Mouse (Mus musculus) C2C12 (cell line): ENCODE results near the gene Zfp697.
"Not testable (repeated sequence)": the region's sequence is repeated elsewhere in the genome, so short reads cannot be mapped to it uniquely, and the experiment has no call there.

Source experiments
- CEBPB ChIP-seq: IDR thresholded peaks from one replicate; pipeline ENCODE4 v1.6.1; 2011; ENCODE audit warnings: low read depth, mild to moderate bottlenecking, control low read depth, moderate library complexity
- CTCF ChIP-seq: IDR thresholded peaks from one replicate; pipeline ENCODE4 v1.5.1; 2011; ENCODE audit not compliant: control insufficient read depth, insufficient read depth, insufficient read length

- not testable (repeated sequence) for TF ChIP-seq CEBPB, CTCF
Observed at GRCm38 (mm10) chr3:98550215-98550614, 168.0 kb downstream of the Zfp697 start.
